Mouse (Mus musculus): ENCODE measurements at regions not wholly inside any gene's neighbourhood (a gene's known extent, or its start where the extent isn't known, plus 50 kb on each side); places are given as distances from the start of the nearest gene placed in this dataset.

DNA sequence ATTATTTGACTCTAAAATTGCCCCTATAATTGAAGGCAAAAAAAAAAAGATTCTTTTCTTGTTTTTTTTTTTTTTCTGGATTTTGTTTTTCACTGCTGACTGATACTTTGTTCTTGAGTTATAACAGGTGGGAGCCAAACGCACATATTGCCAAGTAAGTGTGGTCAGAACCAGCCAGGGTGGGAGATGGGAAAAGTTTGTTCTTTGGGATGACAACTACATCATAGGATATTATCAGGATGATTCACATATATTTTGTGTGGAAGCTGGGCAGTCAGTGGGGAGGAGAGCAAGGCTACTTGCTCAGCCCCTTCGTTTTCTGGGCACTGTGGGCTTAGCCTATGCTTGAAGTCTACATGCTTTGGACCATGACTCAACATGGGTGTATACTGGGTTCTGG, 191.3 kb downstream of the Snx19 start:
- Histone ChIP-seq H3K27ac (ENCODE audit: insufficient read depth, low read depth) (no peak overlapping the region), H3K4me3 (replicated peaks in 1 of 3; ENCODE audit: low read depth in 2 of 3, low read length in 2 of 3, poor library complexity in 1 of 3) (no peak overlapping the region), H3K27me3 (replicated peaks) (no peaks in the 10 kb centered on the region), H3K4me2 (ENCODE audit: insufficient read depth, low read depth, poor library complexity, severe bottlenecking) (no peak overlapping the region), H3K9ac (ENCODE audit: insufficient read depth, low read depth) (no peak overlapping the region), H3K9me3 (replicated peaks; ENCODE audit: low read length) (no peaks in the 10 kb centered on the region), H3K36me3 (replicated peaks in 1 of 2; ENCODE audit: control insufficient read depth in 1 of 2, insufficient read depth in 1 of 2, low read length in 1 of 2) (no peaks in the 10 kb centered on the region), H3K79me2 (replicated peaks; ENCODE audit: control insufficient read depth, extremely low read depth, insufficient read depth, poor library complexity, severe bottlenecking) (no peaks in the 10 kb centered on the region), H3K4me1 (ENCODE audit: control insufficient read depth in 1 of 2, insufficient read depth in 2 of 2) (no peaks in the 10 kb centered on the region)
- dilution Hi-C loops (cut with MboI; ENCODE audit: extremely low pct_ligation_motif_present, extremely low pct_unique_long_range_greater_than_20kb, low sequenced_read_pairs) = no loop called here
- in situ Hi-C loops (cut with MboI; ENCODE audit: low pct_ligation_motif_present, low pct_unique_long_range_greater_than_20kb, low sequenced_read_pairs) = no loop called here
- TF ChIP-seq USF2 (conservative IDR thresholded peaks at IDR 0.05; ENCODE audit: low read depth, low read length) (no peak), MYC (IDR thresholded peaks at IDR 0.05; ENCODE audit: low read depth, low read length) (no peak), IRF4 (IDR thresholded peaks at IDR 0.05; ENCODE audit: low read depth, low read length) (no peak), ZMIZ1 (IDR thresholded peaks at IDR 0.05; ENCODE audit: low read depth, low read length) (no peak), ZNF384 (IDR thresholded peaks at IDR 0.05; ENCODE audit: low read depth, low read length) (no peak), NELFE (IDR thresholded peaks at IDR 0.05; ENCODE audit: low read depth, low read length) (no peak), NRF1 (IDR thresholded peaks at IDR 0.05; ENCODE audit: low read depth, low read length) (no peak), ZC3H11A (IDR thresholded peaks at IDR 0.05; ENCODE audit: low read depth, low read length) (no peak), TBP (conservative IDR thresholded peaks at IDR 0.05; ENCODE audit: low read depth, low read length) (no peak), ZKSCAN1 (IDR thresholded peaks at IDR 0.05; ENCODE audit: borderline replicate concordance, low read depth, low read length) (no peak), RCOR1 (conservative IDR thresholded peaks at IDR 0.05; ENCODE audit: low read depth, low read length) (no peak), TCF12 (IDR thresholded peaks at IDR 0.05; ENCODE audit: low read depth, low read length) (no peak), HCFC1 (IDR thresholded peaks at IDR 0.05; ENCODE audit: low read depth, low read length) (no peak), EP300 (IDR thresholded peaks at IDR 0.05; ENCODE audit: low read length) (no peak), MAX (IDR thresholded peaks at IDR 0.05; ENCODE audit: low read length) (no peak), MAZ (IDR thresholded peaks at IDR 0.05; ENCODE audit: low read depth, low read length) (no peak)
- DNase-seq (ENCODE audit: extremely low read depth) = no peak

DNA sequence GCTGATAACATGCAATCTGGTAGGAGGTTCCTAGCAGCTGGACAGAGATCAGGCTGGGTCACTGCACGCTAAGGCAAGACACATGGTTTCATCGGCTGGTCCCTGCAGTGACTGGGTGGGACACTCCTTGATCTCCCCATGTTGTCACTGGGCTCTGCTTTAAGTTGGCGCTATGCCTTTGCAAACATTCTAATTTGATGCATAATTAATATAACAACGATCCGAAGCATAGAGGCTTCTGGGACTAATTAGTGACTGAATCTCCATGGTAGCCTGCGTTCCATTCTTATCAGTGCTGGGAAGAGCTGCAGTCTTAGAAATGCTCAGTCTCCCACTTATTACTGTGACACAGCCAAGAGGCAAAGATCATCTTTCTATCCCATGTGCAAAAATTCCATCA, 186.8 kb downstream of the Snx19 start:
- no peaks in the 10 kb centered on the region for H3K27me3 ChIP-seq (replicated peaks)
- in situ Hi-C loops (cut with MboI; ENCODE audit: low pct_ligation_motif_present, low pct_unique_long_range_greater_than_20kb, low sequenced_read_pairs) (no loop called here), dilution Hi-C loops (cut with MboI; ENCODE audit: extremely low pct_ligation_motif_present, extremely low pct_unique_long_range_greater_than_20kb, low sequenced_read_pairs) (no loop called here)
- no peaks in the 10 kb centered on the region for H3K9me3 ChIP-seq (replicated peaks; ENCODE audit: low read length)
- H3K9ac ChIP-seq (ENCODE audit: insufficient read depth, low read depth) = no peak overlapping the region
- H3K27ac ChIP-seq (ENCODE audit: insufficient read depth, low read depth) = no peak overlapping the region
- no peak for DNase-seq (ENCODE audit: extremely low read depth)
- no peaks in the 10 kb centered on the region for H3K36me3 ChIP-seq (replicated peaks in 1 of 2; ENCODE audit: control insufficient read depth in 1 of 2, insufficient read depth in 1 of 2, low read length in 1 of 2)
- no peak overlapping the region for H3K4me2 ChIP-seq (ENCODE audit: insufficient read depth, low read depth, poor library complexity, severe bottlenecking)
- H3K4me1 ChIP-seq (ENCODE audit: control insufficient read depth in 1 of 2, insufficient read depth in 2 of 2) = no peaks in the 10 kb centered on the region
- H3K79me2 ChIP-seq (replicated peaks; ENCODE audit: control insufficient read depth, extremely low read depth, insufficient read depth, poor library complexity, severe bottlenecking) = no peaks in the 10 kb centered on the region
- H3K4me3 ChIP-seq (replicated peaks in 1 of 3; ENCODE audit: low read depth in 2 of 3, low read length in 2 of 3, poor library complexity in 1 of 3) = no peak overlapping the region
- no peak for TF ChIP-seq JUN (IDR thresholded peaks at IDR 0.05; ENCODE audit: insufficient read depth, low read depth, low read length)
- TF ChIP-seq PAX5 (IDR thresholded peaks at IDR 0.05; ENCODE audit: low read length) = no peak
- no peak for TF ChIP-seq RCOR1 (conservative IDR thresholded peaks at IDR 0.05; ENCODE audit: low read depth, low read length)
- no peak for TF ChIP-seq ZC3H11A (IDR thresholded peaks at IDR 0.05; ENCODE audit: low read depth, low read length)
- TF ChIP-seq MAFK (IDR thresholded peaks at IDR 0.05; ENCODE audit: insufficient replicate concordance, low read length) = no peak
- no peak for TF ChIP-seq POLR2A (IDR thresholded peaks at IDR 0.05; ENCODE audit: low read depth, low read length)
- TF ChIP-seq MEF2A (IDR thresholded peaks at IDR 0.05; ENCODE audit: borderline replicate concordance, low read depth, low read length) = no peak
- TF ChIP-seq ELF1 (IDR thresholded peaks at IDR 0.05; ENCODE audit: low read depth, low read length) = no peak
- no peak for TF ChIP-seq RAD21 (IDR thresholded peaks at IDR 0.05; ENCODE audit: low read depth, low read length)
- TF ChIP-seq ZMIZ1 (IDR thresholded peaks at IDR 0.05; ENCODE audit: low read depth, low read length) = no peak
- TF ChIP-seq MAZ (IDR thresholded peaks at IDR 0.05; ENCODE audit: low read depth, low read length) = no peak
- TF ChIP-seq ZNF384 (IDR thresholded peaks at IDR 0.05; ENCODE audit: low read depth, low read length) = no peak
- no peak for TF ChIP-seq NELFE (IDR thresholded peaks at IDR 0.05; ENCODE audit: low read depth, low read length)
- TF ChIP-seq MAX (IDR thresholded peaks at IDR 0.05; ENCODE audit: low read length) = no peak

Data from CH12.LX (cell line).